ENCODE assay signal across 8 mouse cellular contexts in the genomic region with DNA sequence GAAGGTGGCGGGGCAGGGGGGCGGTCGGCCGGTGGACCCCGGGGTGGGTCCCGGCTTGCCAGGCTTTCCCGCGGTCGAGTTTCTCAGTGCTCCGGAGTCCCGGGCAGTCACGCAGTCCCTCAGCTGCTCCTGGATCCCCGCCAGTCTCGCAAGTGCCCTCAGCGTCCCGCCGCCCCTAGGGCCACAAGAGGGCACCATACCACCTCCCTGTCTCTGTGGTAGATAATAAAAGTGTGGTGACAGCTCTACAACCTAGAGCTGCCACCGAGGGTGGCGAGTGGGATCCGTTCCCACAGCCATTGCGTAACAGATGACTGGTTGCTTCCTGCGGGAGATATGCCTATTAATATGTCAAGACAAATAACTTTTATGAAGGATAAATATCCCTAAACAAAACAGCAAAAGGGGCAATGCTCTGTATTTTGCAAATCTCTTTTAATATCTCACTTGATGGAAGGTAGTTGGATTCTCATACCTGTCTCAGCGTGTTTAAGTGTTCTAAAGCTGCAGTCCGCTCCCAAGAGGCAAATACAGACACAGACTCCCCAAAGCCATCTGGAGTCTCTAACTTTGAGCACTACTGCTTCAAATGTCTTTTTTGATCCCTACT. TPM values are rescaled to one million over a fixed set of nuclear protein-coding genes. Genes with fewer than 3 reads are reported as not detected.
DNase-seq lines count a peak whose midpoint lies in the region; ATAC-seq and TF ChIP-seq lines count a peak whose summit lies in the region.

No protein-coding gene starts in this region.

- H3K36me3 ChIP-seq in forebrain, embryonic 12.5 days (replicated peaks), result peaks cover 22% of the 10 kb centered on the region
- H3K36me3 ChIP-seq in liver, embryonic 15.5 days (replicated peaks), result peaks cover 20% of the 10 kb centered on the region
- peaks cover 3% of the 10 kb centered on the region; the same call in 1 of the 2 replicates for H3K36me3 ChIP-seq in neural tube, embryonic 11.5 days (ENCODE audit: control insufficient read depth, insufficient read depth, low read length)
- H3K36me3 ChIP-seq in testis, adult 2 months (ENCODE audit: control insufficient read depth, insufficient read depth, low read length), result no peaks in the 10 kb centered on the region

- ATAC-seq in forebrain, embryonic 12.5 days (ENCODE audit: low FRiP score), result peak; percentile 91
- peak; percentile 91 for ATAC-seq in liver, embryonic 15.5 days (ENCODE audit: insufficient read depth)
- peak; percentile 94 for ATAC-seq in neural tube, embryonic 11.5 days (ENCODE audit: insufficient read depth, low FRiP score, low TSS enrichment)

- peak; percentile 52; the same call in 1 of the 2 replicates for TF ChIP-seq CTCF in testis, adult 2 months (IDR thresholded peaks at IDR 0.05; ENCODE audit: control insufficient read depth, insufficient read depth, insufficient replicate concordance, low read depth, low read length)

- H3K4me2 ChIP-seq in forebrain, embryonic 12.5 days, result peak overlapping the region; percentile 68
- H3K4me2 ChIP-seq in liver, embryonic 15.5 days, result peak overlapping the region; percentile 83
- peak overlapping the region; percentile 70 for H3K4me2 ChIP-seq in neural tube, embryonic 11.5 days (ENCODE audit: low read depth)

- no peaks in the 10 kb centered on the region for H3K9me3 ChIP-seq in forebrain, embryonic 12.5 days
- H3K9me3 ChIP-seq in liver, embryonic 15.5 days (replicated peaks), result no peaks in the 10 kb centered on the region
- H3K9me3 ChIP-seq in neural tube, embryonic 11.5 days (ENCODE audit: control insufficient read depth, low read length), result no peaks in the 10 kb centered on the region

- WGBS in forebrain, embryonic 12.5 days, result 3% methylated on average over 23 of the region's 24 CpGs
- 1% methylated on average over 24 of the region's 24 CpGs for WGBS in liver, embryonic 15.5 days (ENCODE audit: insufficient replicate concordance)
- WGBS in neural tube, embryonic 11.5 days, result under 1% methylated on average over 24 of the region's 24 CpGs

- intact Hi-C loops in heart, postnatal 10 days (cut with DNase I), result loop anchor here (2.0 to 5.0 kb wide), 3 partner anchors 63 to 179 kb away; no protein-coding TSS in a partner anchor

- H3K9ac ChIP-seq in forebrain, embryonic 12.5 days, result peak overlapping the region; percentile 72
- H3K9ac ChIP-seq in liver, embryonic 15.5 days, result peak overlapping the region; percentile 84
- H3K9ac ChIP-seq in neural tube, embryonic 11.5 days (ENCODE audit: low read length), result peak overlapping the region; percentile 75

- H3K4me1 ChIP-seq in forebrain, embryonic 12.5 days, result peaks cover 13% of the 10 kb centered on the region
- H3K4me1 ChIP-seq in liver, embryonic 15.5 days (replicated peaks), result peaks cover 20% of the 10 kb centered on the region
- no peaks in the 10 kb centered on the region for H3K4me1 ChIP-seq in neural tube, embryonic 11.5 days (ENCODE audit: control insufficient read depth, insufficient read depth, low read length)
- H3K4me1 ChIP-seq in testis, adult 2 months (ENCODE audit: control insufficient read depth, insufficient read depth, low read length), result no peaks in the 10 kb centered on the region; the same call in 1 of the 2 replicates

- H3K4me3 ChIP-seq in forebrain, embryonic 12.5 days (replicated peaks), result peak overlapping the region; percentile 65
- peak overlapping the region; percentile 90 for H3K4me3 ChIP-seq in liver, embryonic 15.5 days (replicated peaks)
- peak overlapping the region; percentile 68 for H3K4me3 ChIP-seq in neural tube, embryonic 11.5 days (ENCODE audit: low read depth, low read length)
- H3K4me3 ChIP-seq in testis, adult 2 months (ENCODE audit: control insufficient read depth, low read depth, low read length), result peak overlapping the region; percentile 99

- H3K27ac ChIP-seq in forebrain, embryonic 12.5 days, result peak overlapping the region; percentile 97
- H3K27ac ChIP-seq in liver, embryonic 15.5 days (replicated peaks), result peak overlapping the region; percentile 96
- peak overlapping the region; percentile 81 for H3K27ac ChIP-seq in neural tube, embryonic 11.5 days (ENCODE audit: low read depth, low read length)
- peak overlapping the region; percentile 97 for H3K27ac ChIP-seq in testis, adult 2 months (ENCODE audit: control insufficient read depth, insufficient read depth, low read depth, low read length)

- TF ChIP-seq POLR2A in testis, adult 2 months (IDR thresholded peaks at IDR 0.05; ENCODE audit: control insufficient read depth, low read depth, low read length), result no peak; the same call in 1 of the 2 replicates

- peak; percentile 88 for DNase-seq in ES-CJ7 (ENCODE audit: low read depth, low spot score)
- DNase-seq in c-Kit-positive CD71-positive TER-119-negative erythroid progenitor cells, embryonic 14.5 days (ENCODE audit: low read depth), result peak; percentile 71
- peak; percentile 93 for DNase-seq in heart, postnatal 10 days
- peak; percentile 92 to 95 for DNase-seq in kidney, postnatal 4 days
- peak; percentile 86 for DNase-seq in neural tube, embryonic 11.5 days (ENCODE audit: low spot score)

- no peaks in the 10 kb centered on the region for H3K27me3 ChIP-seq in forebrain, embryonic 12.5 days
- H3K27me3 ChIP-seq in liver, embryonic 15.5 days, result no peaks in the 10 kb centered on the region
- no peaks in the 10 kb centered on the region for H3K27me3 ChIP-seq in neural tube, embryonic 11.5 days (ENCODE audit: control insufficient read depth, insufficient read depth, low read length)
- no peaks in the 10 kb centered on the region for H3K27me3 ChIP-seq in testis, adult 2 months (ENCODE audit: control insufficient read depth, insufficient read depth, low read length)

RNA-seq across cellular contexts. Expression of gene Cox15, which starts 0.5 kb away (rescaled TPM):
- 14.5 and 15.5 TPM in 2 replicates for polyA plus RNA-seq in forebrain, embryonic 12.5 days (2016; fragmentation: Nextera tagmentation; extraction: Ambion mirVana)
- 10 to 100 TPM; 32.0 to 38.3 TPM for total RNA-seq in heart, postnatal 10 days (2021)
- 4.4 and 4.5 TPM in 2 replicates for polyA plus RNA-seq in liver, embryonic 15.5 days (2015; fragmentation: Nextera tagmentation; extraction: Ambion mirVana)
- polyA plus RNA-seq in neural tube, embryonic 11.5 days (2014; fragmentation: Nextera tagmentation; extraction: Ambion mirVana), result 8.2 and 10.5 TPM in 2 replicates
- polyA plus RNA-seq in testis, adult 2 months (2012; rRNA removed), result 4.0 and 5.5 TPM in 2 replicates

RNA-seq across cellular contexts. Expression of gene Cutc, which starts 0.5 kb away (rescaled TPM):
- polyA plus RNA-seq in forebrain, embryonic 12.5 days (2016; fragmentation: Nextera tagmentation; extraction: Ambion mirVana), result 10.9 and 11.7 TPM in 2 replicates
- 10 to 100 TPM in 1 of 2 experiments, 1 to 10 TPM in 1; 9.8 to 11.6 TPM for total RNA-seq in heart, postnatal 10 days (2021)
- 8.9 and 11.4 TPM in 2 replicates for polyA plus RNA-seq in liver, embryonic 15.5 days (2015; fragmentation: Nextera tagmentation; extraction: Ambion mirVana)
- polyA plus RNA-seq in neural tube, embryonic 11.5 days (2014; fragmentation: Nextera tagmentation; extraction: Ambion mirVana), result 11.3 and 12.0 TPM in 2 replicates
- polyA plus RNA-seq in testis, adult 2 months (2012; rRNA removed), result 20.8 and 26.1 TPM in 2 replicates

RNA-seq across cellular contexts. Expression of gene Abcc2, which starts 28.7 kb away (rescaled TPM):
- not detected in 2 replicates for polyA plus RNA-seq in forebrain, embryonic 12.5 days (2016; fragmentation: Nextera tagmentation; extraction: Ambion mirVana)
- total RNA-seq in heart, postnatal 10 days (2021), result not detected
- polyA plus RNA-seq in liver, embryonic 15.5 days (2015; fragmentation: Nextera tagmentation; extraction: Ambion mirVana), result 10.6 and 11.7 TPM in 2 replicates
- 0.16 TPM in 1 of 2 replicates, not detected in the other for polyA plus RNA-seq in neural tube, embryonic 11.5 days (2014; fragmentation: Nextera tagmentation; extraction: Ambion mirVana)
- polyA plus RNA-seq in testis, adult 2 months (2012; rRNA removed), result 0.17 and 0.33 TPM in 2 replicates

Comparison
In these comparisons a context has a peak if more than half of its experiments do, and no peak if none do; other contexts are left out.
1. Peak in every context shown above with its lines: DNase-seq, ATAC-seq, H3K4me3 ChIP-seq and H3K27ac ChIP-seq.